Mouse (Mus musculus): ENCODE results near the gene Nsmce4a. TPM values are rescaled to one million over a fixed set of nuclear protein-coding genes. Genes with fewer than 3 reads are reported as not detected.
A peak's percentile ranks its signal among the peaks of the same experiment; 100 is the strongest.

The Nsmce4a gene
- polyA plus RNA-seq, 1 experiment: 39.8 TPM

DNA sequence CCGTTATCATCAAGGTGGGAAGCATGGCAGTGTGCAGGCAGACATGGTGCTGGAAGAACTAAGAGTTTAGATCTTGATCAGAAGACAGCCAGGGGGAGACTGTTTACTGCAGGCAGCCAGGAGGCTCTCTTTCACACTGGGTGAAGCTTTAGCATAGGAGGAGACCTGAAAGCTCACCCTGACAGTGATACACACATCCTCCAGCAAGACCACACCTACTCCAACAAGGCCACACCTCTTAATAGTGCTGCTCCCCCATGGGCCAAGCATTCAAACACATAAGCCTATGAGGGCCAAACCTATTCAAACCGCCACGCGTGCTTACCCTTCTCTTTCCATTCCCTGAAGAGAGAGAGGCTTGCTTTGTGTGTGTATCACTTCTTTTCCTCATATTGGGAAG, 9.6 kb downstream of the Nsmce4a start:
- no peak for DNase-seq
- no peak overlapping the region for H3K4me3 ChIP-seq (ENCODE audit: insufficient read depth, low read depth, low read length)
- no peaks in the 10 kb centered on the region for H3K36me3 ChIP-seq (ENCODE audit: control insufficient read depth, insufficient read depth, low read length)
- no peaks in the 10 kb centered on the region for H3K27me3 ChIP-seq (replicated peaks; ENCODE audit: control insufficient read depth, insufficient read depth, low read length)
- TF ChIP-seq CTCF (conservative IDR thresholded peaks at IDR 0.05; ENCODE audit: insufficient read depth, insufficient read length, low read depth, low read length) (no peak), POLR2A (IDR thresholded peaks at IDR 0.05; ENCODE audit: low read depth, low read length) (no peak)
- no peaks in the 10 kb centered on the region; the same call in 1 of the 2 replicates for H3K4me1 ChIP-seq (ENCODE audit: control insufficient read depth, insufficient read depth, low read length)
- H3K27ac ChIP-seq (ENCODE audit: insufficient read depth, low read depth, low read length): no peak overlapping the region
- WGBS: 94% methylated on average over 4 of the region's 4 CpGs

- TF ChIP-seq CTCF (conservative IDR thresholded peaks at IDR 0.05; ENCODE audit: insufficient read depth, insufficient read length, low read depth, low read length) (no peak), POLR2A (IDR thresholded peaks at IDR 0.05; ENCODE audit: low read depth, low read length) (no peak)
- no peak for DNase-seq
- no peaks in the 10 kb centered on the region; the same call in 1 of the 2 replicates for H3K4me1 ChIP-seq (ENCODE audit: control insufficient read depth, insufficient read depth, low read length)
- WGBS: 67% methylated on average over 1 of the region's 1 CpGs
- H3K27me3 ChIP-seq (replicated peaks; ENCODE audit: control insufficient read depth, insufficient read depth, low read length): no peaks in the 10 kb centered on the region
- no peaks in the 10 kb centered on the region for H3K36me3 ChIP-seq (ENCODE audit: control insufficient read depth, insufficient read depth, low read length)
- H3K4me3 ChIP-seq (ENCODE audit: insufficient read depth, low read depth, low read length): no peak overlapping the region
- H3K27ac ChIP-seq (ENCODE audit: insufficient read depth, low read depth, low read length): no peak overlapping the region
These were observed 12.0 kb downstream of the Nsmce4a start for GRCm38 (mm10) chr7:130560933-130561332.

- Histone ChIP-seq H3K4me1 (ENCODE audit: control insufficient read depth, insufficient read depth, low read length) (no peaks in the 10 kb centered on the region; the same call in 1 of the 2 replicates), H3K4me3 (ENCODE audit: insufficient read depth, low read depth, low read length) (no peak overlapping the region), H3K36me3 (ENCODE audit: control insufficient read depth, insufficient read depth, low read length) (no peaks in the 10 kb centered on the region), H3K27me3 (replicated peaks; ENCODE audit: control insufficient read depth, insufficient read depth, low read length) (no peaks in the 10 kb centered on the region), H3K27ac (ENCODE audit: insufficient read depth, low read depth, low read length) (no peak overlapping the region)
- DNase-seq: no peak
- TF ChIP-seq POLR2A (IDR thresholded peaks at IDR 0.05; ENCODE audit: low read depth, low read length) (no peak), CTCF (conservative IDR thresholded peaks at IDR 0.05; ENCODE audit: insufficient read depth, insufficient read length, low read depth, low read length) (no peak)
- 65% methylated on average over 4 of the region's 4 CpGs for WGBS
These were observed 14.3 kb downstream of the Nsmce4a start for GRCm38 (mm10) chr7:130558592-130558991.

GRCm38 (mm10) chr7:130555597-130555996, 17.3 kb downstream of the Nsmce4a start:
- TF ChIP-seq POLR2A (IDR thresholded peaks at IDR 0.05; ENCODE audit: low read depth, low read length): no peak
- TF ChIP-seq CTCF (conservative IDR thresholded peaks at IDR 0.05; ENCODE audit: insufficient read depth, insufficient read length, low read depth, low read length): no peak
- Histone ChIP-seq H3K4me3 (ENCODE audit: insufficient read depth, low read depth, low read length) (no peak overlapping the region), H3K27me3 (replicated peaks; ENCODE audit: control insufficient read depth, insufficient read depth, low read length) (no peaks in the 10 kb centered on the region), H3K27ac (ENCODE audit: insufficient read depth, low read depth, low read length) (no peak overlapping the region), H3K36me3 (ENCODE audit: control insufficient read depth, insufficient read depth, low read length) (no peaks in the 10 kb centered on the region), H3K4me1 (ENCODE audit: control insufficient read depth, insufficient read depth, low read length) (peaks cover 7% of the 10 kb centered on the region)
- DNase-seq: no peak
- WGBS: 65% methylated on average over 5 of the region's 5 CpGs

DNA sequence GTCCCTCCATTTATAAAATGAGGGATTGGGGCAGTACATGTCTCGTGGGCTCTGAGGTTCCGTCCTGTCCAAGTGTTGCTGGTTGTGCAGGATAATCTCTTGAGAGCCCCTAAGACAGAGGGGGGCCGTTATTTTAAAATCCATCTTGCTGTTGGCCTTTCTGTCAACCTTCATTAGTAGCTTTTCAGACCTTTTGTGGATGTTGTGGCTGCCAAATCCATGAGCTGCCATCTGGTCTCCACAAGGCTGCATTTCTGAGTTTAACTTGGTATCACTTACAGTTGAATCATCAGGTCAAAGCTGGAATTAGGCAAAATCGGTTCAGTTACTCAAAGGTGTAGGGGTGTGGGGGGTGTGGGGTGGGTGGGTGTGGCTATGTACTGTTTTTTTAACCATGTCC, 19.6 kb downstream of the Nsmce4a start:
- no peak for DNase-seq
- no peak for TF ChIP-seq CTCF (conservative IDR thresholded peaks at IDR 0.05; ENCODE audit: insufficient read depth, insufficient read length, low read depth, low read length)
- no peak for TF ChIP-seq POLR2A (IDR thresholded peaks at IDR 0.05; ENCODE audit: low read depth, low read length)
- Histone ChIP-seq H3K36me3 (ENCODE audit: control insufficient read depth, insufficient read depth, low read length) (no peaks in the 10 kb centered on the region), H3K27ac (ENCODE audit: insufficient read depth, low read depth, low read length) (no peak overlapping the region), H3K4me1 (ENCODE audit: control insufficient read depth, insufficient read depth, low read length) (peaks cover 7% of the 10 kb centered on the region), H3K4me3 (ENCODE audit: insufficient read depth, low read depth, low read length) (no peak overlapping the region), H3K27me3 (replicated peaks; ENCODE audit: control insufficient read depth, insufficient read depth, low read length) (no peaks in the 10 kb centered on the region)
- WGBS: 83% methylated on average over 4 of the region's 4 CpGs

DNA sequence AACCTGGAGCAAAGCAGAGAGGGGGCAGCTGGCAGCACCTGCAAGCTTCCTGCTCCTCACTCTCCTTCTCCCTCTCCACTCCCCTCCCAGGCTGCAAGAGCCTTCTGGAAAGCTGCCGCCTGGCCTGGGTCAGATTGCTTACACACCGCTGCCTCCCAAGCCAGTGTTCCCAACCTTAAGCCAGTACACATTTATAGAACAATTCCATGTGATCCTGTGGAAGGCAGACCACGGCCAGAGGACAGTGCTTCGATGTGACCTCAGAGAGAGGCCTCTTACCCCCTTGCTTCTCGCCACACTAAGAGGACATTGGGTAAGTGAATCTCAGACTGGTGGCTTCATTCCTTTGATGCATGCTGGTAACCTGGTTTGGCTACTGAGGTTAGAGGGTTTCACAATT, 20.1 kb downstream of the Nsmce4a start:
- H3K27ac ChIP-seq (ENCODE audit: insufficient read depth, low read depth, low read length): peak overlapping the region; percentile 37; the same call in 1 of the 2 replicates
- no peaks in the 10 kb centered on the region for H3K36me3 ChIP-seq (ENCODE audit: control insufficient read depth, insufficient read depth, low read length)
- no peak for TF ChIP-seq POLR2A (IDR thresholded peaks at IDR 0.05; ENCODE audit: low read depth, low read length)
- no peak for TF ChIP-seq CTCF (conservative IDR thresholded peaks at IDR 0.05; ENCODE audit: insufficient read depth, insufficient read length, low read depth, low read length)
- DNase-seq: peak; percentile 35
- H3K27me3 ChIP-seq (replicated peaks; ENCODE audit: control insufficient read depth, insufficient read depth, low read length): no peaks in the 10 kb centered on the region
- WGBS: 40% methylated on average over 5 of the region's 5 CpGs
- peaks cover 7% of the 10 kb centered on the region for H3K4me1 ChIP-seq (ENCODE audit: control insufficient read depth, insufficient read depth, low read length)
- no peak overlapping the region for H3K4me3 ChIP-seq (ENCODE audit: insufficient read depth, low read depth, low read length)

- H3K27ac ChIP-seq (ENCODE audit: insufficient read depth, low read depth, low read length): no peak overlapping the region; the same call in 1 of the 2 replicates
- no peak for DNase-seq
- no peaks in the 10 kb centered on the region for H3K36me3 ChIP-seq (ENCODE audit: control insufficient read depth, insufficient read depth, low read length)
- H3K4me3 ChIP-seq (ENCODE audit: insufficient read depth, low read depth, low read length): no peak overlapping the region
- H3K4me1 ChIP-seq (ENCODE audit: control insufficient read depth, insufficient read depth, low read length): peaks cover 7% of the 10 kb centered on the region
- no peaks in the 10 kb centered on the region for H3K27me3 ChIP-seq (replicated peaks; ENCODE audit: control insufficient read depth, insufficient read depth, low read length)
- TF ChIP-seq POLR2A (IDR thresholded peaks at IDR 0.05; ENCODE audit: low read depth, low read length) (no peak), CTCF (conservative IDR thresholded peaks at IDR 0.05; ENCODE audit: insufficient read depth, insufficient read length, low read depth, low read length) (no peak)
- WGBS: 86% methylated on average over 12 of the region's 12 CpGs
These were observed 25.2 kb downstream of the Nsmce4a start for GRCm38 (mm10) chr7:130547635-130548175.

Data from kidney, adult 2 months (tissue).